Comparison of ENCODE assay signal across 8 mouse cellular contexts in the genomic region with DNA sequence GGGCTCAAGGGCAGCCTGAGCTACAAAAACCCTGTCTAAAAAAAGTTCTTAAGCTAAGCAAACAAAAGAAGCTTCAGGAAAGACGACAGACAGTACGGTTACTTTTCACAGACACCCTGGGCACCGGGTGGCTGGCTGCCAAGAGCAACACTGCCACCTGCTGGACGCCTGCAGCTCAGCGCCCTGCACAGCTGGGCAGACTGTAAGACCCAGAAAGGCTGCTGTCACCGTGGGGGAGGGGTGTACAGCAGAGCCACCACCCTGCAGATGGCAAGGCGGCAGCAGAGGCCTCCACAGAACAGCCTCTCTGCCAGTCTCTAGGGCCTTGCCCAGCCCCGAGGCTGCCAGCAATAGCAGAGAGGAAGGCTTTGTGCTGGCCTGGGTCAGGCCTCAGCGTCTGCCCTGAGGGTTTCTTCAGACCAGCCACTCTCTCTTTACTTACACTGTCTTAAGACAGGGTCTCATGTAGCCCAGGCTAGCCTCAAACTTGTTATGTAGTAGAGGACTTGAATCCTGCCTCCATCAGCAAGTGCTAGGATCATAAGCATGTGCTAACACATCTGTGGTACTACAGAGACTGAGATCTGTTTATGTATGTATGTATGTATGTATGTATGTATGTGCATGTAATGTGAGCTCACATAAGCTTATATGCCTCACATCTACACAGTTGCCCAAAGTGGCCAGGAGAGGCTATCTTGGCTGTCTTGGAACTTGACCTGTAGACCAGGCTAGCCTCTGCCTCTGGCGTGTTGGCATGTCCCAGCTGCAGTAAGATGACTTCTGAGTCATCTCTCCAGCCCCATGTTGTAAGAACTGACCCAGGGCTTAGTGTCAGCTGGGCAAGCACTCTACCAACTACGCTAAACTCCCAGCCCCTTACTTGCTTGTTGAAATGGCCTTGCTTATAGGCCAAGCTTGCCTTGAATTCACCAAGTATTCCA. TPM values are rescaled to one million over a fixed set of nuclear protein-coding genes. Genes with fewer than 3 reads are reported as not detected.
A peak's percentile ranks its signal among the peaks of the same experiment; 100 is the strongest.
DNase-seq lines count a peak whose midpoint lies in the region; ATAC-seq lines count a peak whose summit lies in the region.

No protein-coding gene starts in this region.

- ATAC-seq in midbrain, embryonic 13.5 days, result peak; percentile 83

- WGBS in limb, embryonic 10.5 days, result 39% methylated on average over 11 of the region's 11 CpGs
- WGBS in midbrain, embryonic 13.5 days, result 26% methylated on average over 11 of the region's 11 CpGs

- peaks cover 81% of the 10 kb centered on the region for H3K36me3 ChIP-seq in limb, embryonic 10.5 days
- peaks cover 47% of the 10 kb centered on the region for H3K36me3 ChIP-seq in midbrain, embryonic 13.5 days

- peak; percentile 96 for DNase-seq in adrenal gland, postnatal 10 days
- peak; percentile 76 for DNase-seq in embryo, embryonic 9.5 days (ENCODE audit: extremely low spot score)
- DNase-seq in gastrocnemius, postnatal 4 days (ENCODE audit: low spot score in 2 of 2), result peak; percentile 86 to 88
- DNase-seq in kidney, adult 18-20 months, result peak; percentile 83
- DNase-seq in limb, embryonic 10.5 days (ENCODE audit: low spot score), result peak; percentile 92
- peak; percentile 82 for DNase-seq in skeletal muscle tissue, adult 2 months (ENCODE audit: low read depth, low spot score)
- peak; percentile 67 for DNase-seq in yolk sac, embryonic 10.5 days (ENCODE audit: low spot score)

- no peaks in the 10 kb centered on the region for H3K27me3 ChIP-seq in limb, embryonic 10.5 days (ENCODE audit: low read depth, poor library complexity, severe bottlenecking)
- H3K27me3 ChIP-seq in midbrain, embryonic 13.5 days, result no peaks in the 10 kb centered on the region

- 0 out of 2 replicates have a peak overlapping the region, but pooled peaks have one; percentile 11 for H3K27ac ChIP-seq in limb, embryonic 10.5 days
- peak overlapping the region; percentile 68 for H3K27ac ChIP-seq in midbrain, embryonic 13.5 days

- H3K4me3 ChIP-seq in limb, embryonic 10.5 days, result no peak overlapping the region
- no peak overlapping the region for H3K4me3 ChIP-seq in midbrain, embryonic 13.5 days (replicated peaks)

- no peak overlapping the region; the same call in 1 of the 2 replicates for H3K9ac ChIP-seq in midbrain, embryonic 13.5 days (replicated peaks)

- H3K4me2 ChIP-seq in midbrain, embryonic 13.5 days (replicated peaks), result no peak overlapping the region

- H3K9me3 ChIP-seq in limb, embryonic 10.5 days (replicated peaks), result no peaks in the 10 kb centered on the region
- no peaks in the 10 kb centered on the region for H3K9me3 ChIP-seq in midbrain, embryonic 13.5 days

- H3K4me1 ChIP-seq in limb, embryonic 10.5 days, result peaks cover 22% of the 10 kb centered on the region
- H3K4me1 ChIP-seq in midbrain, embryonic 13.5 days (replicated peaks), result peaks cover 36% of the 10 kb centered on the region

RNA-seq across cellular contexts. Expression of a gene that starts 17.6 kb away (rescaled TPM):
- total RNA-seq in adrenal gland, postnatal 10 days (2021), result 10 to 100 TPM in 1 of 2 experiments, 1 to 10 TPM in 1; 9.4 to 12.7 TPM
- 1 to 10 TPM; 9.7 to 9.8 TPM for total RNA-seq in gastrocnemius, postnatal 4 days (2021)
- polyA plus RNA-seq in limb, embryonic 10.5 days (2016; fragmentation: Nextera tagmentation; extraction: Ambion mirVana), result 20.9 and 22.8 TPM in 2 replicates
- 40.1 and 40.4 TPM in 2 replicates for polyA plus RNA-seq in midbrain, embryonic 13.5 days (2015; fragmentation: Nextera tagmentation; extraction: Ambion mirVana)

RNA-seq across cellular contexts. Expression of a gene that starts 28.9 kb away (rescaled TPM):
- total RNA-seq in adrenal gland, postnatal 10 days (2021), result 1,000 to 10,000 TPM; 2,913 to 2,936 TPM
- total RNA-seq in gastrocnemius, postnatal 4 days (2021), result 1,000 to 10,000 TPM; 2,802 to 2,810 TPM
- 13,950 and 14,682 TPM in 2 replicates for polyA plus RNA-seq in limb, embryonic 10.5 days (2016; fragmentation: Nextera tagmentation; extraction: Ambion mirVana)
- polyA plus RNA-seq in midbrain, embryonic 13.5 days (2015; fragmentation: Nextera tagmentation; extraction: Ambion mirVana), result 15,567 and 17,404 TPM in 2 replicates
